Mouse (Mus musculus) intestine, postnatal 0 days (tissue): ENCODE measurements around the gene Selenoi. TPM values are rescaled to one million over a fixed set of nuclear protein-coding genes. Genes with fewer than 3 reads are reported as not detected.

Experiments
- ATAC-seq: fragments of 200-750 bp; cut with Nextera tagmentation; 2 replicates; pipeline ENCODE4 v1.8.0; 2017; ENCODE audit warnings: mild to moderate bottlenecking, moderate TSS enrichment, moderate library complexity
- H3K27ac ChIP-seq: fragments of 300-500 bp; sonication (generic); 2 replicates; pipeline ENCODE4 v1.5.1; 2014; ENCODE audit warnings: mild to moderate bottlenecking, low read depth, low read length, moderate library complexity
- H3K27me3 ChIP-seq: fragments of 300-500 bp; sonication (generic); replicated peaks from 2 replicates; pipeline ENCODE4 v1.6.1; 2014; ENCODE audit warnings: low read length, mixed read lengths; ENCODE audit not compliant: control insufficient read depth, insufficient read depth
- H3K36me3 ChIP-seq: fragments of 300-500 bp; sonication (generic); 2 replicates; pipeline ENCODE4 v1.6.1; 2014; ENCODE audit warnings: mild to moderate bottlenecking, moderate library complexity; ENCODE audit not compliant: control insufficient read depth, insufficient read depth
- H3K4me1 ChIP-seq: fragments of 300-500 bp; sonication (generic); replicated peaks from 2 replicates; pipeline ENCODE4 v1.6.1; 2014; ENCODE audit warnings: antibody characterized with exemption, low read length, mixed read lengths; ENCODE audit not compliant: control insufficient read depth, insufficient read depth
- H3K4me2 ChIP-seq: fragments of 300-500 bp; sonication (generic); replicated peaks from 2 replicates; pipeline ENCODE4 v1.6.1; 2014; ENCODE audit warnings: low read depth, mild to moderate bottlenecking, moderate library complexity
- H3K4me3 ChIP-seq: fragments of 300-500 bp; sonication (generic); 2 replicates; pipeline ENCODE4 v1.5.1; 2014; ENCODE audit warnings: low read depth, low read length
- H3K9ac ChIP-seq: fragments of 300-500 bp; sonication (generic); 2 replicates; pipeline ENCODE4 v1.6.1; 2014; ENCODE audit warnings: mild to moderate bottlenecking, low read depth, low read length
- H3K9me3 ChIP-seq: fragments of 300-500 bp; sonication (generic); 2 replicates; pipeline ENCODE4 v1.6.1; 2016; ENCODE audit warnings: mixed run types; ENCODE audit not compliant: control insufficient read depth
- CTCF ChIP-seq: sonication (generic); IDR thresholded peaks from 2 replicates; pipeline ENCODE4 v1.5.1; 2016; ENCODE audit warnings: low read depth, mild to moderate bottlenecking, control low read depth, antibody characterized with exemption, moderate library complexity
- WGBS: fragments of 180-500 bp; shearing (Covaris S2); extraction: QIAGEN DNeasy Blood & Tissue Kit; methylation state at CpG from one replicate; pipeline ENCODE4 v1.1.7; 2014; 5-methylcytosine and 5-hydroxymethylcytosine counted together
- polyA plus RNA-seq: library from polyadenylated mRNA; unstranded; fragments of >200 nt; fragmentation: Nextera tagmentation; extraction: Ambion mirVana; gene quantifications from 2 replicates; pipeline ENCODE4 v1.2.1, GENCODE M21; 2015

Selenoi gene
- polyA plus RNA-seq, 1 experiment from 2014 or later: 66.2 TPM

- peak; percentile 78 for ATAC-seq
- Histone ChIP-seq H3K27me3 (no peaks in the 10 kb centered on the region), H3K27ac (peak overlapping the region; percentile 76), H3K4me3 (no peak overlapping the region), H3K9ac (no peak overlapping the region), H3K36me3 (no peaks in the 10 kb centered on the region), H3K9me3 (no peaks in the 10 kb centered on the region), H3K4me2 (peak overlapping the region; percentile 46), H3K4me1 (peaks cover 14% of the 10 kb centered on the region)
- no peak for TF ChIP-seq CTCF
- 23% methylated on average over 1 of the region's 1 CpGs for WGBS
Measured at GRCm38 (mm10) chr5:30242410-30242809, 10.0 kb downstream of the Selenoi start.

- Histone ChIP-seq H3K4me2 (0 out of 2 replicates have a peak overlapping the region, but pooled peaks have one; percentile 0), H3K27ac (peak overlapping the region; percentile 54), H3K36me3 (no peaks in the 10 kb centered on the region), H3K27me3 (no peaks in the 10 kb centered on the region), H3K4me3 (no peak overlapping the region), H3K9me3 (no peaks in the 10 kb centered on the region), H3K9ac (no peak overlapping the region), H3K4me1 (peaks cover 14% of the 10 kb centered on the region)
- TF ChIP-seq CTCF: peak; percentile 68
- ATAC-seq: no peak
- WGBS: 40% methylated on average over 9 of the region's 9 CpGs
Measured at GRCm38 (mm10) chr5:30243741-30244140, 11.4 kb downstream of the Selenoi start.

GRCm38 (mm10) chr5:30245861-30246416, 13.6 kb downstream of the Selenoi start:
- Histone ChIP-seq H3K9ac (no peak overlapping the region), H3K4me3 (no peak overlapping the region), H3K9me3 (no peaks in the 10 kb centered on the region), H3K4me1 (peaks cover 7% of the 10 kb centered on the region; the same call in 1 of the 2 replicates), H3K27me3 (no peaks in the 10 kb centered on the region), H3K36me3 (no peaks in the 10 kb centered on the region), H3K4me2 (no peak overlapping the region), H3K27ac (no peak overlapping the region)
- ATAC-seq: no peak
- WGBS: 76% methylated on average over 9 of the region's 9 CpGs
- no peak for TF ChIP-seq CTCF

GRCm38 (mm10) chr5:30247666-30248065, 15.3 kb downstream of the Selenoi start:
- 92% methylated on average over 1 of the region's 1 CpGs for WGBS
- TF ChIP-seq CTCF: peak; percentile 63

GRCm38 (mm10) chr5:30255567-30256354, 23.4 kb downstream of the Selenoi start:
- WGBS: 73% methylated on average over 12 of the region's 12 CpGs

More at GRCm38 (mm10) chr5:30247666-30248065, 15.3 kb downstream of the Selenoi start:
- no peaks in the 10 kb centered on the region for H3K27me3 ChIP-seq
- peaks cover 3% of the 10 kb centered on the region; the same call in 1 of the 2 replicates for H3K4me1 ChIP-seq
- H3K4me3 ChIP-seq: no peak overlapping the region
- no peak overlapping the region for H3K9ac ChIP-seq
- peaks cover 6% of the 10 kb centered on the region; the same call in 1 of the 2 replicates for H3K36me3 ChIP-seq
- H3K4me2 ChIP-seq: no peak overlapping the region
- ATAC-seq: peak; percentile 42; the same call in 1 of the 2 replicates
- no peaks in the 10 kb centered on the region for H3K9me3 ChIP-seq
- H3K27ac ChIP-seq: no peak overlapping the region

GRCm38 (mm10) chr5:30258776-30259175, 26.4 kb downstream of the Selenoi start:
- H3K27me3 ChIP-seq: no peaks in the 10 kb centered on the region
- H3K9me3 ChIP-seq: no peaks in the 10 kb centered on the region
- H3K36me3 ChIP-seq: peaks cover 65% of the 10 kb centered on the region
- TF ChIP-seq CTCF: no peak
- WGBS: 84% methylated on average over 7 of the region's 7 CpGs
- no peak overlapping the region for H3K9ac ChIP-seq
- H3K4me2 ChIP-seq: no peak overlapping the region
- H3K4me3 ChIP-seq: no peak overlapping the region
- no peak for ATAC-seq
- no peaks in the 10 kb centered on the region for H3K4me1 ChIP-seq
- no peak overlapping the region for H3K27ac ChIP-seq

More at GRCm38 (mm10) chr5:30255567-30256354, 23.4 kb downstream of the Selenoi start:
- Histone ChIP-seq H3K27ac (no peak overlapping the region), H3K4me2 (no peak overlapping the region), H3K4me3 (no peak overlapping the region), H3K4me1 (no peaks in the 10 kb centered on the region), H3K9me3 (no peaks in the 10 kb centered on the region), H3K27me3 (no peaks in the 10 kb centered on the region), H3K9ac (no peak overlapping the region), H3K36me3 (peaks cover 61% of the 10 kb centered on the region)
- ATAC-seq: no peak
- peak; percentile 42 for TF ChIP-seq CTCF
